Mouse (Mus musculus): ENCODE measurements around the gene Slc2a9. TPM values are rescaled to one million over a fixed set of nuclear protein-coding genes. Genes with fewer than 3 reads are reported as not detected.

Gene Slc2a9
- polyA plus RNA-seq, 1 experiment, result 1.4 TPM

DNA sequence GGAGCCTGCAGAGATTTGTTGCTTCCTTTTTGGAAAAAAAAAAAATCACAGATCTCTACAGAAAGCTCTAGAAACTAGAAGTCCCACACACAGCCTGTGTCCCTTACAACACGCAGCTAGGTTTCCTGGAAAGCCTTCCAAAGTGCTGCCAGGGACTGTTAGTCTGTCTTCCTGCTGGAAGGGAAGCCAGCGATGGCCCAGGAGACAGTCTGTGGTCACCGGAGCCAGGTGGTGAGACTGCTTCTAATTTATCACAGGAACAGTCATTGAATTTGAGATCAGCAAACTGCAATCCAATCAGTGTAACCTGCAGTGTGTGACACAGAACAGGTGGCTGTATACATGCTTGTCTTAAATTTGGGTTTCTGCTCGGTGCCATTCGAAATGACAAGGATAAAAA lies 41.7 kb downstream of the Slc2a9 start:
- H3K79me2 ChIP-seq (ENCODE audit: control insufficient read depth, insufficient read depth), result no peaks in the 10 kb centered on the region
- no peak overlapping the region for H3ac ChIP-seq (ENCODE audit: control insufficient read depth, insufficient read length, low read depth)
- TF ChIP-seq USF1 (IDR thresholded peaks at IDR 0.05; ENCODE audit: low read depth) (no peak), FOSL1 (IDR thresholded peaks at IDR 0.05; ENCODE audit: insufficient read depth, low read length, poor library complexity, severe bottlenecking) (no peak), MYOG (IDR thresholded peaks at IDR 0.05; ENCODE audit: control insufficient read depth, extremely low read depth, insufficient read length) (no peak), MYOD1 (IDR thresholded peaks at IDR 0.05; ENCODE audit: control insufficient read depth, insufficient read length, low read depth) (no peak), MAX (IDR thresholded peaks at IDR 0.05) (no peak), CEBPB (IDR thresholded peaks at IDR 0.05; ENCODE audit: low read depth) (no peak), CTCF (IDR thresholded peaks at IDR 0.05; ENCODE audit: control insufficient read depth, insufficient read depth, insufficient read length) (no peak)
- no peaks in the 10 kb centered on the region for H3K36me3 ChIP-seq (ENCODE audit: control insufficient read depth, insufficient read depth)
- no peaks in the 10 kb centered on the region for H3K79me3 ChIP-seq (ENCODE audit: low read depth)
- no peak overlapping the region for H3K4me3 ChIP-seq (ENCODE audit: insufficient read depth, poor library complexity, severe bottlenecking)
- H3K27me3 ChIP-seq (ENCODE audit: control insufficient read depth, insufficient read depth, insufficient read length), result no peaks in the 10 kb centered on the region

DNA sequence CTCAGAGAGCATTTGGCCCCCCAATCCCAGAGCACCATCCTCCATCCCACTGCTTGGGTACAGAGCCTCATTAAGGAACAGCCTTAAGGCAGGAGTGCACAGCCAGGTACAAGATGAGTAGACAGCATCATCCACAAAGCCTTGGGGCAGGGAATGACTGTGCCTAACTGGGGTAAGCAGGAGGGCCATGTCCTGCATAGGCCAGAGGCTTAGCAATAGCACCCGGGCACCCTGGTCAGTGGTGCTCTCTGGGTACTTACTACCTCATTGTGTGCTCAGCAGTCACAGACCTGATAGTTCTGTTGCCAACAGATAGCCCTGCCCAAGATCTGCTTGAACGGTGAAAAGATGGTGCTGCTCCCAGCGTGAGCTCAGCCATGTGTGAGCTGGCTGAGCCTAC lies 52.0 kb downstream of the Slc2a9 start:
- TF ChIP-seq CEBPB (IDR thresholded peaks at IDR 0.05; ENCODE audit: low read depth), result no peak
- no peak for TF ChIP-seq MAX (IDR thresholded peaks at IDR 0.05)
- no peak for TF ChIP-seq CTCF (IDR thresholded peaks at IDR 0.05; ENCODE audit: control insufficient read depth, insufficient read depth, insufficient read length)
- no peak for TF ChIP-seq USF1 (IDR thresholded peaks at IDR 0.05; ENCODE audit: low read depth)
- TF ChIP-seq MYOG (IDR thresholded peaks at IDR 0.05; ENCODE audit: control insufficient read depth, extremely low read depth, insufficient read length), result no peak
- TF ChIP-seq FOSL1 (IDR thresholded peaks at IDR 0.05; ENCODE audit: insufficient read depth, low read length, poor library complexity, severe bottlenecking), result no peak
- no peak for TF ChIP-seq MYOD1 (IDR thresholded peaks at IDR 0.05; ENCODE audit: control insufficient read depth, insufficient read length, low read depth)
- Histone ChIP-seq H3K79me3 (ENCODE audit: low read depth) (no peaks in the 10 kb centered on the region), H3ac (ENCODE audit: control insufficient read depth, insufficient read length, low read depth) (no peak overlapping the region), H3K27me3 (ENCODE audit: control insufficient read depth, insufficient read depth, insufficient read length) (no peaks in the 10 kb centered on the region), H3K4me3 (ENCODE audit: insufficient read depth, poor library complexity, severe bottlenecking) (no peak overlapping the region), H3K36me3 (ENCODE audit: control insufficient read depth, insufficient read depth) (peaks cover 3% of the 10 kb centered on the region), H3K79me2 (ENCODE audit: control insufficient read depth, insufficient read depth) (no peaks in the 10 kb centered on the region)

DNA sequence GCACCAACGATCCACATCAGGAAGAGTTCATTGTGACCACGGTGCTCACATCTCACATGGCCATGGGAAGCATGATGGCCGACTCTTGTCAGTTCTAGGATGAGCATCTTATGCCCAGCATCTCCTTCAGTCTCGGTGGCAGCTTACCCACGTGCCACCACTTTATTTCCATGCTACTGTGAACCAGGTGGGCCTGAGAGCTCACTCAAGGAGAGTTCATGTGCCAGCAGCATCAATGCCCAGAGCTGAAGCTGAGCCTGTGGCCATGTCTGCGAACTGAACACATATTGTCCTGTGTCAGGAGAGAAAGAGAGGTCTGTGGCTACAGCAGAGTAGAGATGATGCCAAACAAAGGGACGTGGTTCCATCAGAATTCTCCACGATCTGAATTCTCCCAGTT lies 53.3 kb downstream of the Slc2a9 start:
- no peak for TF ChIP-seq MYOD1 (IDR thresholded peaks at IDR 0.05; ENCODE audit: control insufficient read depth, insufficient read length, low read depth)
- no peak for TF ChIP-seq CEBPB (IDR thresholded peaks at IDR 0.05; ENCODE audit: low read depth)
- no peak for TF ChIP-seq CTCF (IDR thresholded peaks at IDR 0.05; ENCODE audit: control insufficient read depth, insufficient read depth, insufficient read length)
- no peak for TF ChIP-seq MYOG (IDR thresholded peaks at IDR 0.05; ENCODE audit: control insufficient read depth, extremely low read depth, insufficient read length)
- no peak for TF ChIP-seq USF1 (IDR thresholded peaks at IDR 0.05; ENCODE audit: low read depth)
- no peak for TF ChIP-seq MAX (IDR thresholded peaks at IDR 0.05)
- TF ChIP-seq FOSL1 (IDR thresholded peaks at IDR 0.05; ENCODE audit: insufficient read depth, low read length, poor library complexity, severe bottlenecking), result no peak
- H3K79me2 ChIP-seq (ENCODE audit: control insufficient read depth, insufficient read depth), result no peaks in the 10 kb centered on the region
- no peak overlapping the region for H3K4me3 ChIP-seq (ENCODE audit: insufficient read depth, poor library complexity, severe bottlenecking)
- H3K79me3 ChIP-seq (ENCODE audit: low read depth), result no peaks in the 10 kb centered on the region
- H3ac ChIP-seq (ENCODE audit: control insufficient read depth, insufficient read length, low read depth), result no peak overlapping the region
- peaks cover 3% of the 10 kb centered on the region for H3K36me3 ChIP-seq (ENCODE audit: control insufficient read depth, insufficient read depth)
- H3K27me3 ChIP-seq (ENCODE audit: control insufficient read depth, insufficient read depth, insufficient read length), result no peaks in the 10 kb centered on the region

DNA sequence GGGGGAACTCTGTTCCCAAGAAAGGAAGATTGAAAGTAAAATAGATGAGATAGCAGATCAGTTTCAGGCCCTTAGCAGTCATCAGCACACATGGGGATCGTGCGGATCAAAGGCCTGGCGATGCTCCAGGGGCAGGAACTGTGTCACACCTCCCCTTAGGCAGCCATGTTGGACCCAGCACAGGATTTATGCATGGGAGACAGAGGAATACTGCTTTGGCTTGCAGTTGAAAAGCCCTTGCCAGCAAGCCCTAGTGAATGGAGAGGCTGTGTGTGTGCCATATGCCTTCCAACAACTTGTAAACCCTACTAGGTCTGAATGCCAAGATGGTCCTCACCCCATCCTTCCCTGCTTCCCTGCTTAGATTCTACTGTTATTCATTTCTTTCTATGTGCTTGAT lies 54.8 kb downstream of the Slc2a9 start:
- Histone ChIP-seq H3K79me2 (ENCODE audit: control insufficient read depth, insufficient read depth) (no peaks in the 10 kb centered on the region), H3K79me3 (ENCODE audit: low read depth) (no peaks in the 10 kb centered on the region), H3K4me3 (ENCODE audit: insufficient read depth, poor library complexity, severe bottlenecking) (no peak overlapping the region), H3K36me3 (ENCODE audit: control insufficient read depth, insufficient read depth) (peaks cover 3% of the 10 kb centered on the region), H3K27me3 (ENCODE audit: control insufficient read depth, insufficient read depth, insufficient read length) (no peaks in the 10 kb centered on the region), H3ac (ENCODE audit: control insufficient read depth, insufficient read length, low read depth) (no peak overlapping the region)
- no peak for TF ChIP-seq MAX (IDR thresholded peaks at IDR 0.05)
- no peak for TF ChIP-seq MYOD1 (IDR thresholded peaks at IDR 0.05; ENCODE audit: control insufficient read depth, insufficient read length, low read depth)
- no peak for TF ChIP-seq MYOG (IDR thresholded peaks at IDR 0.05; ENCODE audit: control insufficient read depth, extremely low read depth, insufficient read length)
- no peak for TF ChIP-seq CEBPB (IDR thresholded peaks at IDR 0.05; ENCODE audit: low read depth)
- no peak for TF ChIP-seq CTCF (IDR thresholded peaks at IDR 0.05; ENCODE audit: control insufficient read depth, insufficient read depth, insufficient read length)
- no peak for TF ChIP-seq FOSL1 (IDR thresholded peaks at IDR 0.05; ENCODE audit: insufficient read depth, low read length, poor library complexity, severe bottlenecking)
- TF ChIP-seq USF1 (IDR thresholded peaks at IDR 0.05; ENCODE audit: low read depth), result no peak

DNA sequence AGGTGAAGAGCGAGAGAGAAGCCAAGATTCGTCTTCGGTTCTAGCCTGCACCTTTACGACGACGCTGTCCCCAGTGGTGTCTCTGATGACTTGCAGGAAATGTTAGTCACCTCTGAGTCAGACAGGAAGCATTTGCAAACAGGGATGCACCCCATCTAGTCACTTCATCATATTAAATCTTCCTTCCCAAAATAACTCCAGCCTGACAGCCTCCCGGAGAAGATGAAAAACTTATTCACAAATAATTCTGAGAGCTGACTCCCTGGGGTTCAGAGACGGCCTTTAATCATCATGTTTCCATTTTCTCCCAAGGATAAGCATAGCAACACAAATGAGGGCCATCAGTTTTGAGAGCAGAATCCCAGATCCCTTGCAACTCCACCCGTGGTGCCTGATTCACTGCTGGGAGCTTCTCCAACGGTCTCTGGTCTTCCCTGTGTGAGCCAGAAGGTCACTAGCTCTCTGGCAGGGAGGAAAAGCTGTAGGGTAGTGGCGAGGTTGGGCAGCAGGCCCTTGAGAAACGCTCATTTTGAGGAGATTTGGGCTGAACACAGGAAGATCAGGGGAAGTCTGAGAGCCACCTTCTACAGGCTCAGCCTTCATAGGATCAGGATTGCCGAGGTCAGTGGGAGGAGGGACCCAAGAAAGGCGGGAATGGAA lies 56.5 kb downstream of the Slc2a9 start:
- H3K79me2 ChIP-seq (ENCODE audit: control insufficient read depth, insufficient read depth), result no peaks in the 10 kb centered on the region
- H3K79me3 ChIP-seq (ENCODE audit: low read depth), result no peaks in the 10 kb centered on the region
- peak overlapping the region; percentile 7 for H3ac ChIP-seq (ENCODE audit: control insufficient read depth, insufficient read length, low read depth)
- peaks cover 3% of the 10 kb centered on the region for H3K36me3 ChIP-seq (ENCODE audit: control insufficient read depth, insufficient read depth)
- no peaks in the 10 kb centered on the region for H3K27me3 ChIP-seq (ENCODE audit: control insufficient read depth, insufficient read depth, insufficient read length)
- H3K4me3 ChIP-seq (ENCODE audit: insufficient read depth, poor library complexity, severe bottlenecking), result no peak overlapping the region
- TF ChIP-seq MAX (IDR thresholded peaks at IDR 0.05) (peak; percentile 3), FOSL1 (IDR thresholded peaks at IDR 0.05; ENCODE audit: insufficient read depth, low read length, poor library complexity, severe bottlenecking) (peak; percentile 99), MYOG (IDR thresholded peaks at IDR 0.05; ENCODE audit: control insufficient read depth, extremely low read depth, insufficient read length) (no peak), CEBPB (IDR thresholded peaks at IDR 0.05; ENCODE audit: low read depth) (no peak)
